Mouse (Mus musculus): ENCODE data around the gene Magi2. TPM values are rescaled to one million over a fixed set of nuclear protein-coding genes. Genes with fewer than 3 reads are reported as not detected.

Magi2 gene
- polyA plus RNA-seq, 1 experiment from 2014 or later, result 22.7 TPM

DNA sequence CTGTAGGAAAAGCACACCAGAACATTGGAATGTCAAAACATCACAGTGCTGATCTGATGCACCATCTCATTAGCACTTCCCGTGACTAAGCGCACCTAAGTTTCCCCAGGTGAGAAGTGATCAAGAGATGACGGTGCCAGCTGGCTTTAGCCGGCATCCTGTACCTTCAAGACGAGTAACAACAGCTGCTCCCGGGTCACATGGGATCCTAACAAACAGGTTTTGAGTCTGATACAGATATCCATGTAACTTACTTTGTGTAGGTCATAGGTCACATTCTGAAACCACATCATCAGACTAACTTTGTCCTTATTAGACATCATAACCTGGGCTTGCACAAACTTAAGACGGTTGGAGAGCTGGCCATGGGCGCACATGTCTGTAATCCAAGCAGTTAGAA is 1522.0 kb downstream of the Magi2 start:
- H3K4me2 ChIP-seq (ENCODE audit: low read length), result no peak overlapping the region
- 91% methylated on average over 8 of the region's 8 CpGs for WGBS
- no peak for ATAC-seq

DNA sequence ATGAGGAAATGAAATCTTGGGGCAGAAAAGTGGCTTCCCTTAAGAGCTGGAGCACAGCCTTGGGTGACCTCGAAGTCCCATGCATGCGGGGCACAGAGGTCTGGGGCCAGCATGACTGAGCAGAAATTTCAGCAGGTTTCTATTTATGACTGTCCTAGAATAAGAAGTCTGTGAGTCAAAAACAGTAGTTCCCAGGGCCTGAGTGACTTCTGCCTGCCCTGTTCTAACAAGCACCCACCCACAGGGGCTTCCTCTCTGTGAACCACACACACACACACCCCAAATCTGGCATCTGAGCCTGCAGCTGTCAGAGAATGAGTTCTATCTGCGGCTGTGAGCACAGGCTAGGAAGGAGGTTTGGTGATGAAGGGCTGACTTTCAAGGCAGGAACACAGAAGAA is 1522.7 kb downstream of the Magi2 start:
- 87% methylated on average over 3 of the region's 3 CpGs for WGBS
- no peaks in the 10 kb centered on the region; the same call in 1 of the 2 replicates for H3K4me1 ChIP-seq (ENCODE audit: control insufficient read depth, insufficient read depth, low read depth, low read length)
- ATAC-seq, result no peak

More for the DNA sequence above, 1522.0 kb downstream of the Magi2 start:
- H3K9ac ChIP-seq (ENCODE audit: low read depth, low read length), result no peak overlapping the region
- H3K4me3 ChIP-seq (ENCODE audit: low read length), result no peak overlapping the region
- no peaks in the 10 kb centered on the region for H3K9me3 ChIP-seq (ENCODE audit: control insufficient read depth, low read length)
- H3K27me3 ChIP-seq (replicated peaks; ENCODE audit: control insufficient read depth, insufficient read depth, low read length), result no peaks in the 10 kb centered on the region
- no peaks in the 10 kb centered on the region for H3K36me3 ChIP-seq (ENCODE audit: control insufficient read depth, insufficient read depth, low read length)
- H3K4me1 ChIP-seq (ENCODE audit: control insufficient read depth, insufficient read depth, low read depth, low read length), result no peaks in the 10 kb centered on the region; the same call in 1 of the 2 replicates
- no peak overlapping the region for H3K27ac ChIP-seq (ENCODE audit: low read depth, low read length)

DNA sequence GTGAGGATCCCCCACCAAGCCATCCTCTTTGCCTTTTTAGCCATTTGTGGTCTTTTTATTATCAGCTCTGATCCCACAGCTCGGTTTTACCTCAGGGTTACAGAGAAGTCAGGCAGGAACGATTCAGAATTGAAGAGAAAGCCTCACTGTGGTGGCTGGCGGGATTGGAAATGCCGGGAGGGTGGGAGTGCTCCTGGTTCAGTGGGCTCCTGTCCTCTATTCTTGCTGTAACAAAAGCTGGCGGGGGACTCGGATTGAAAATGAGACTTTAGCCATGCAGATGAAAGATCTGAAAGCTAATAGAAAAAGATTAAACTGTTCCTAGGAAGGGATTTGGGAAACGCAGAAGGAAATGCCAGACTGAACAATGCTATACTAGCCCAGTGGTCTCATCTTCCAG is 1524.2 kb downstream of the Magi2 start:
- no peak overlapping the region for H3K4me3 ChIP-seq (ENCODE audit: low read length)
- no peak overlapping the region for H3K4me2 ChIP-seq (ENCODE audit: low read length)
- no peak for ATAC-seq
- 33% methylated on average over 7 of the region's 7 CpGs for WGBS
- no peak overlapping the region for H3K9ac ChIP-seq (ENCODE audit: low read depth, low read length)
- no peaks in the 10 kb centered on the region; the same call in 1 of the 2 replicates for H3K4me1 ChIP-seq (ENCODE audit: control insufficient read depth, insufficient read depth, low read depth, low read length)
- no peak overlapping the region for H3K27ac ChIP-seq (ENCODE audit: low read depth, low read length)
- H3K36me3 ChIP-seq (ENCODE audit: control insufficient read depth, insufficient read depth, low read length), result no peaks in the 10 kb centered on the region
- H3K9me3 ChIP-seq (ENCODE audit: control insufficient read depth, low read length), result no peaks in the 10 kb centered on the region
- no peaks in the 10 kb centered on the region for H3K27me3 ChIP-seq (replicated peaks; ENCODE audit: control insufficient read depth, insufficient read depth, low read length)

More for the DNA sequence above, 1522.7 kb downstream of the Magi2 start:
- no peaks in the 10 kb centered on the region for H3K36me3 ChIP-seq (ENCODE audit: control insufficient read depth, insufficient read depth, low read length)
- H3K4me3 ChIP-seq (ENCODE audit: low read length), result no peak overlapping the region
- H3K4me2 ChIP-seq (ENCODE audit: low read length), result no peak overlapping the region
- H3K27me3 ChIP-seq (replicated peaks; ENCODE audit: control insufficient read depth, insufficient read depth, low read length), result no peaks in the 10 kb centered on the region
- no peak overlapping the region for H3K27ac ChIP-seq (ENCODE audit: low read depth, low read length)
- no peaks in the 10 kb centered on the region for H3K9me3 ChIP-seq (ENCODE audit: control insufficient read depth, low read length)
- H3K9ac ChIP-seq (ENCODE audit: low read depth, low read length), result no peak overlapping the region

DNA sequence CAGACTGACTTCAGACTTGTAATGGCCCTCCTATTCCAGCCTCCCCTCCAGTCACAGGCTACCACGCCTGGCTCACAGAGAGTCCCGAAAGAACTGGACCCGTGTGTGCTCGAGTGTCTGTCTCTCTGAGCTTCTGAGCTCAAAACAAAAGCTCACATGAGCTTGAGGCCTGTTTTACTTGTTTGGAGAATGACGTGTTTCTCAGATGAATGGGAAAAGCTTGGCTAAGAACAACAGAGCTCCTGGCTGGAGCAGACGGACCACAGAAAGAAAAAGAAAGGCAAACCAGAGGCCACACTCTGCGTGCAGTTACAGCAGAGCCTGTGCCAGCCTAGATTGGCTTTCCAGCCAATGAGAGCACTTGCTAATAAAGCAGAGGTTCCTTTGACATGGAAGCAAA is 1524.9 kb downstream of the Magi2 start:
- Histone ChIP-seq H3K36me3 (ENCODE audit: control insufficient read depth, insufficient read depth, low read length) (no peaks in the 10 kb centered on the region), H3K9ac (ENCODE audit: low read depth, low read length) (no peak overlapping the region), H3K4me3 (ENCODE audit: low read length) (no peak overlapping the region), H3K4me2 (ENCODE audit: low read length) (no peak overlapping the region), H3K9me3 (ENCODE audit: control insufficient read depth, low read length) (no peaks in the 10 kb centered on the region), H3K27me3 (replicated peaks; ENCODE audit: control insufficient read depth, insufficient read depth, low read length) (no peaks in the 10 kb centered on the region), H3K4me1 (ENCODE audit: control insufficient read depth, insufficient read depth, low read depth, low read length) (no peaks in the 10 kb centered on the region; the same call in 1 of the 2 replicates), H3K27ac (ENCODE audit: low read depth, low read length) (no peak overlapping the region)
- 28% methylated on average over 7 of the region's 7 CpGs for WGBS
- peak; percentile 80 for ATAC-seq

DNA sequence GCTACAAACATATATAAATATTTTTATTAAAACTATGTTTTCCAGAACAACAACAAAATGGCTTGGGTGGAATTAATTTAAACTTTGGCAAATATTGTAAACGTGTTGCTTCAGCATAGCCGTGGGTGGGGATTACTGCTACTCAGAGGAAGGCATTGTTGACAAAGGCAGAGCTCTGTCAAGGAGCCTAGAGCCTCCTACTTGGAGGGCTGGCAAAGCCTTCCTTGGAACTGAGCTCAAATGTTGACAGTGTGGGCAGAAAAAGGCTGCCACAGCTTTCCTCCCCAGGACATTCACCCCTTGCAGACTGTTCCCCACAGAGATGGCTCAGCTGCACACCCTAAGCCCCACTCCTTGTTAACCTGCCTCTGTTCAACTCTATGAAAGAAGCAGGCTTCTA is 1526.3 kb downstream of the Magi2 start:
- Histone ChIP-seq H3K27me3 (replicated peaks; ENCODE audit: control insufficient read depth, insufficient read depth, low read length) (no peaks in the 10 kb centered on the region), H3K4me1 (ENCODE audit: control insufficient read depth, insufficient read depth, low read depth, low read length) (no peaks in the 10 kb centered on the region; the same call in 1 of the 2 replicates), H3K36me3 (ENCODE audit: control insufficient read depth, insufficient read depth, low read length) (no peaks in the 10 kb centered on the region), H3K9ac (ENCODE audit: low read depth, low read length) (no peak overlapping the region), H3K9me3 (ENCODE audit: control insufficient read depth, low read length) (no peaks in the 10 kb centered on the region), H3K27ac (ENCODE audit: low read depth, low read length) (no peak overlapping the region), H3K4me3 (ENCODE audit: low read length) (no peak overlapping the region), H3K4me2 (ENCODE audit: low read length) (no peak overlapping the region)
- WGBS, result 50% methylated on average over 2 of the region's 2 CpGs
- no peak for ATAC-seq

DNA sequence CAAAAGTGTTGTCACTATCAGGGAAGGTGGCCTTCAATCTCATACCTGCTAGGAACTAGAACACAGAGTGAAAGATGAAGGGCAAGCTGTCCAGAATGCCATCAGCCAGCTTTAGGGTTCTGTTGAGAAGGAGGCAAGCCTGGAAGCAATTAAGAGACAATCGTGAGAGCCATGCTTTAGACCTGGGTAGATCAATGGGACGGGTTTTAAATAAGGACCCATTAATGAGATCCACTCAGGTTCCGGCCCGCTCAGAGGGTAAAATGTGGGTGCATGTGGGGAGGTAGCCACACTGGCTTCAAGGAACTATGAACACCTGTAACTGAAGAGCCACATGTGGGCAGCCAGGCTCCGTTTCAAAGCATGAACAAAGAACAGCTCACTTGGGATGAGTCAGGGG is 1527.1 kb downstream of the Magi2 start:
- Histone ChIP-seq H3K4me3 (ENCODE audit: low read length) (no peak overlapping the region), H3K36me3 (ENCODE audit: control insufficient read depth, insufficient read depth, low read length) (no peaks in the 10 kb centered on the region), H3K9ac (ENCODE audit: low read depth, low read length) (no peak overlapping the region), H3K27ac (ENCODE audit: low read depth, low read length) (no peak overlapping the region), H3K27me3 (replicated peaks; ENCODE audit: control insufficient read depth, insufficient read depth, low read length) (no peaks in the 10 kb centered on the region), H3K9me3 (ENCODE audit: control insufficient read depth, low read length) (no peaks in the 10 kb centered on the region), H3K4me2 (ENCODE audit: low read length) (no peak overlapping the region), H3K4me1 (ENCODE audit: control insufficient read depth, insufficient read depth, low read depth, low read length) (no peaks in the 10 kb centered on the region; the same call in 1 of the 2 replicates)
- WGBS, result 87% methylated on average over 5 of the region's 5 CpGs
- ATAC-seq, result no peak

All from hindbrain, embryonic 16.5 days (tissue).